Mouse (Mus musculus): ENCODE results near the gene Hmx3. TPM values are rescaled to one million over a fixed set of nuclear protein-coding genes. Genes with fewer than 3 reads are reported as not detected.

Hmx3 gene
- polyA plus RNA-seq, 1 experiment from 2014 or later: not detected

GRCm38 (mm10) chr7:131554341-131555180 lies 11.9 kb downstream of the Hmx3 start:
- Histone ChIP-seq H3K4me3 (ENCODE audit: low read depth, low read length) (peak overlapping the region; percentile 33), H3K4me1 (replicated peaks; ENCODE audit: control insufficient read depth, insufficient read depth, low read length) (peaks cover 4% of the 10 kb centered on the region), H3K36me3 (ENCODE audit: control insufficient read depth, insufficient read depth, low read length) (no peaks in the 10 kb centered on the region), H3K27ac (ENCODE audit: low read depth, low read length) (no peak overlapping the region), H3K27me3 (replicated peaks; ENCODE audit: control insufficient read depth, insufficient read depth, low read length) (peaks cover 90% of the 10 kb centered on the region), H3K9me3 (ENCODE audit: control insufficient read depth, low read length) (no peaks in the 10 kb centered on the region), H3K4me2 (peak overlapping the region; percentile 56), H3K9ac (ENCODE audit: low read depth, low read length) (no peak overlapping the region)
- 1% methylated on average over 45 of the region's 45 CpGs for WGBS
- no peak for ATAC-seq (replicated peaks; ENCODE audit: low FRiP score)
- no peak for DNase-seq (ENCODE audit: low spot score)

- Histone ChIP-seq H3K4me2 (peak overlapping the region; percentile 27), H3K27ac (ENCODE audit: low read depth, low read length) (no peak overlapping the region), H3K4me1 (replicated peaks; ENCODE audit: control insufficient read depth, insufficient read depth, low read length) (peaks cover 4% of the 10 kb centered on the region), H3K9me3 (ENCODE audit: control insufficient read depth, low read length) (no peaks in the 10 kb centered on the region), H3K36me3 (ENCODE audit: control insufficient read depth, insufficient read depth, low read length) (no peaks in the 10 kb centered on the region), H3K4me3 (ENCODE audit: low read depth, low read length) (peak overlapping the region; percentile 28), H3K27me3 (replicated peaks; ENCODE audit: control insufficient read depth, insufficient read depth, low read length) (peaks cover 81% of the 10 kb centered on the region), H3K9ac (ENCODE audit: low read depth, low read length) (no peak overlapping the region)
- WGBS: 1% methylated on average over 68 of the region's 68 CpGs
- DNase-seq (ENCODE audit: low spot score): peak; percentile 61
- no peak for ATAC-seq (replicated peaks; ENCODE audit: low FRiP score)
Measured at GRCm38 (mm10) chr7:131555301-131556081, 12.8 kb downstream of the Hmx3 start.

GRCm38 (mm10) chr7:131556116-131556515 lies 13.4 kb downstream of the Hmx3 start:
- Histone ChIP-seq H3K27me3 (replicated peaks; ENCODE audit: control insufficient read depth, insufficient read depth, low read length) (peaks cover 75% of the 10 kb centered on the region), H3K4me1 (replicated peaks; ENCODE audit: control insufficient read depth, insufficient read depth, low read length) (peaks cover 6% of the 10 kb centered on the region), H3K36me3 (ENCODE audit: control insufficient read depth, insufficient read depth, low read length) (no peaks in the 10 kb centered on the region), H3K4me2 (no peak overlapping the region), H3K9me3 (ENCODE audit: control insufficient read depth, low read length) (no peaks in the 10 kb centered on the region), H3K27ac (ENCODE audit: low read depth, low read length) (no peak overlapping the region), H3K4me3 (ENCODE audit: low read depth, low read length) (no peak overlapping the region), H3K9ac (ENCODE audit: low read depth, low read length) (no peak overlapping the region)
- ATAC-seq (replicated peaks; ENCODE audit: low FRiP score) (no peak), DNase-seq (ENCODE audit: low spot score) (no peak)
- 4% methylated on average over 9 of the region's 9 CpGs for WGBS

GRCm38 (mm10) chr7:131556541-131557271 lies 14.0 kb downstream of the Hmx3 start:
- Histone ChIP-seq H3K9ac (ENCODE audit: low read depth, low read length) (no peak overlapping the region), H3K4me2 (0 out of 2 replicates have a peak overlapping the region, but pooled peaks have one; percentile 25), H3K36me3 (ENCODE audit: control insufficient read depth, insufficient read depth, low read length) (no peaks in the 10 kb centered on the region), H3K4me3 (ENCODE audit: low read depth, low read length) (0 out of 2 replicates have a peak overlapping the region, but pooled peaks have one; percentile 0), H3K27me3 (replicated peaks; ENCODE audit: control insufficient read depth, insufficient read depth, low read length) (peaks cover 69% of the 10 kb centered on the region), H3K9me3 (ENCODE audit: control insufficient read depth, low read length) (no peaks in the 10 kb centered on the region), H3K27ac (ENCODE audit: low read depth, low read length) (no peak overlapping the region), H3K4me1 (replicated peaks; ENCODE audit: control insufficient read depth, insufficient read depth, low read length) (peaks cover 12% of the 10 kb centered on the region)
- WGBS: 1% methylated on average over 37 of the region's 37 CpGs
- ATAC-seq (replicated peaks; ENCODE audit: low FRiP score) (no peak), DNase-seq (ENCODE audit: low spot score) (peak; percentile 61)

- no peak overlapping the region for H3K4me2 ChIP-seq
- DNase-seq (ENCODE audit: low spot score): no peak
- H3K4me1 ChIP-seq (replicated peaks; ENCODE audit: control insufficient read depth, insufficient read depth, low read length): peaks cover 20% of the 10 kb centered on the region
- WGBS: 33% methylated on average over 2 of the region's 2 CpGs
- no peaks in the 10 kb centered on the region for H3K9me3 ChIP-seq (ENCODE audit: control insufficient read depth, low read length)
- peaks cover 7% of the 10 kb centered on the region; the same call in 1 of the 2 replicates for H3K36me3 ChIP-seq (ENCODE audit: control insufficient read depth, insufficient read depth, low read length)
- no peak overlapping the region for H3K4me3 ChIP-seq (ENCODE audit: low read depth, low read length)
- peaks cover 59% of the 10 kb centered on the region for H3K27me3 ChIP-seq (replicated peaks; ENCODE audit: control insufficient read depth, insufficient read depth, low read length)
- ATAC-seq (replicated peaks; ENCODE audit: low FRiP score): no peak
- no peak overlapping the region for H3K27ac ChIP-seq (ENCODE audit: low read depth, low read length)
- no peak overlapping the region for H3K9ac ChIP-seq (ENCODE audit: low read depth, low read length)
Measured at GRCm38 (mm10) chr7:131557751-131558150, 15.1 kb downstream of the Hmx3 start.

- H3K36me3 ChIP-seq (ENCODE audit: control insufficient read depth, insufficient read depth, low read length): peaks cover 25% of the 10 kb centered on the region
- H3K27me3 ChIP-seq (replicated peaks; ENCODE audit: control insufficient read depth, insufficient read depth, low read length): peaks cover 35% of the 10 kb centered on the region
- peak within 1 kb of the TSS; percentile 88 for H3K4me3 ChIP-seq (ENCODE audit: low read depth, low read length)
- H3K27ac ChIP-seq (ENCODE audit: low read depth, low read length): peak within 1 kb of the TSS; percentile 73
- DNase-seq (ENCODE audit: low spot score) (peak; percentile 91), ATAC-seq (replicated peaks; ENCODE audit: low FRiP score) (peak; percentile 90)
- WGBS: under 1% methylated on average over 48 of the region's 51 CpGs
- H3K9me3 ChIP-seq (ENCODE audit: control insufficient read depth, low read length): no peaks in the 10 kb centered on the region
- H3K4me1 ChIP-seq (replicated peaks; ENCODE audit: control insufficient read depth, insufficient read depth, low read length): peaks cover 21% of the 10 kb centered on the region
- H3K4me2 ChIP-seq: peak within 1 kb of the TSS; percentile 76
- H3K9ac ChIP-seq (ENCODE audit: low read depth, low read length): peak within 1 kb of the TSS; percentile 87
Measured at GRCm38 (mm10) chr7:131559986-131560696, 17.5 kb downstream of the Hmx3 start, which contains the start of gene Bub3. Gene Bub3 (plus strand): TSS chr7:131560222.

- under 1% methylated on average over 14 of the region's 14 CpGs for WGBS
Measured at GRCm38 (mm10) chr7:131560697-131561042, 18.0 kb downstream of the Hmx3 start.

GRCm38 (mm10) chr7:131575246-131575645 lies 32.6 kb downstream of the Hmx3 start:
- DNase-seq (ENCODE audit: low spot score) (no peak), ATAC-seq (replicated peaks; ENCODE audit: low FRiP score) (no peak)
- no peaks in the 10 kb centered on the region for H3K4me1 ChIP-seq (replicated peaks; ENCODE audit: control insufficient read depth, insufficient read depth, low read length)
- no peak overlapping the region for H3K27ac ChIP-seq (ENCODE audit: low read depth, low read length)
- H3K36me3 ChIP-seq (ENCODE audit: control insufficient read depth, insufficient read depth, low read length): peaks cover 17% of the 10 kb centered on the region
- no peaks in the 10 kb centered on the region for H3K9me3 ChIP-seq (ENCODE audit: control insufficient read depth, low read length)
- WGBS: 75% methylated on average over 6 of the region's 6 CpGs
- no peak overlapping the region for H3K4me3 ChIP-seq (ENCODE audit: low read depth, low read length)
- no peak overlapping the region for H3K9ac ChIP-seq (ENCODE audit: low read depth, low read length)
- no peak overlapping the region for H3K4me2 ChIP-seq
- no peaks in the 10 kb centered on the region for H3K27me3 ChIP-seq (replicated peaks; ENCODE audit: control insufficient read depth, insufficient read depth, low read length)

More at GRCm38 (mm10) chr7:131560697-131561042, 18.0 kb downstream of the Hmx3 start:
- H3K4me3 ChIP-seq (ENCODE audit: low read depth, low read length): peak overlapping the region; percentile 88
- peak overlapping the region; percentile 87 for H3K9ac ChIP-seq (ENCODE audit: low read depth, low read length)
- peaks cover 29% of the 10 kb centered on the region for H3K27me3 ChIP-seq (replicated peaks; ENCODE audit: control insufficient read depth, insufficient read depth, low read length)
- peak overlapping the region; percentile 73 for H3K27ac ChIP-seq (ENCODE audit: low read depth, low read length)
- H3K36me3 ChIP-seq (ENCODE audit: control insufficient read depth, insufficient read depth, low read length): peaks cover 26% of the 10 kb centered on the region
- no peaks in the 10 kb centered on the region for H3K9me3 ChIP-seq (ENCODE audit: control insufficient read depth, low read length)
- peak; percentile 54 for ATAC-seq (replicated peaks; ENCODE audit: low FRiP score)
- DNase-seq (ENCODE audit: low spot score): no peak
- H3K4me2 ChIP-seq: peak overlapping the region; percentile 76
- peaks cover 21% of the 10 kb centered on the region for H3K4me1 ChIP-seq (replicated peaks; ENCODE audit: control insufficient read depth, insufficient read depth, low read length)

Data from liver, embryonic 11.5 days (tissue).